Mouse (Mus musculus): ENCODE results near the gene Camkv.
A peak's percentile ranks its signal among the peaks of the same experiment; 100 is the strongest.

DNA sequence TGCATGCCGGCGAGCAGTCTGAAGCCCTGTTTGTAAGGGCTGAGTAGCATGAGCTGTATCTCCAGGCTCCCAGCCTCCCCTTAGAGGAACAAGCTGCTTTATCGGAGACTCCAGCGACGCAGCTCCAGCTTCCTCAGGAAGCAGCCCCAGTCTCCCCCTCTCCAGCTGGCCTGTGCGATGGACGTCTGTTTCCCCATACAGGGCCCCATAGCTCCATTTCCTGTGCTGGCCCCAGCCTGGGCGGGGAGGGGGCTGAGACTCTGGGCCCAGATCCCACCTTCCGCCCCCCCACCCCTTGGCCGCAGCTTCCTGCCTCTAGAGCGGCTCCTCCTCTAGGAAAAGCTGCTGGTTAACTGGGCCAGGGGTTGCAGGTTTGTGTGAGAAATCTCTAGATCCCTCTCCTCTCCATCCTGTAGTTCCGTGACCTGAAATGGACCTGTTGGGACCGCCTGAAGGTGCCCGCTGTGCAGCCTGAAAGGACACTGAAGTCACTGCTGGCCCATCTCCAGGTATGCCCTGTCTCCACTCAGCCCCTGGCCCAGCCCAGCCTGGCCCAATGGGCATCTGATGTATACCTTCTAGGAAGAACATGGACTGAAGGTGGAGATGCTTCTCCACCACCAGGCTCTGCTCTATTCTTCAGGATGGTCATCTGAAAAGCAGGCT is 47.3 kb downstream of the Camkv start, which contains the start of gene Gm20661:
- TF ChIP-seq GATA1 (IDR thresholded peaks at IDR 0.05; ENCODE audit: low read length) (peak; percentile 82), TAL1 (IDR thresholded peaks at IDR 0.05; ENCODE audit: low read length) (peak; percentile 91)
